8 mouse cellular contexts compared by ENCODE assay signal in genomic region chr5:100070255-100070654, GRCm38 (mm10). TPM values are rescaled to one million over a fixed set of nuclear protein-coding genes. Genes with fewer than 3 reads are reported as not detected.
DNase-seq lines count a peak whose midpoint lies in the region; ATAC-seq and TF ChIP-seq lines count a peak whose summit lies in the region.

No protein-coding gene starts in this region.

- H3K9ac ChIP-seq in kidney, postnatal 0 days (ENCODE audit: low read depth, low read length), result no peak overlapping the region
- H3K9ac ChIP-seq in liver, embryonic 11.5 days (ENCODE audit: low read depth, low read length), result no peak overlapping the region

- H3K36me3 ChIP-seq in kidney, postnatal 0 days (ENCODE audit: insufficient read depth, low read length), result peaks cover 2% of the 10 kb centered on the region; the same call in 1 of the 2 replicates
- peaks cover 5% of the 10 kb centered on the region for H3K36me3 ChIP-seq in liver, embryonic 11.5 days (ENCODE audit: control insufficient read depth, insufficient read depth, low read length)

- no peak overlapping the region for H3K4me3 ChIP-seq in kidney, postnatal 0 days (replicated peaks; ENCODE audit: low read depth, low read length)
- no peak overlapping the region for H3K4me3 ChIP-seq in liver, embryonic 11.5 days (ENCODE audit: low read depth, low read length)

- ATAC-seq in granulocyte monocyte progenitor cell, adult 5-6 weeks (replicated peaks; ENCODE audit: poor library complexity, severe bottlenecking), result peak; percentile 99
- ATAC-seq in kidney, postnatal 0 days (replicated peaks; ENCODE audit: low FRiP score, low read depth), result 0 out of 2 replicates have a peak, but pooled peaks have one; percentile 34
- peak; percentile 76 for ATAC-seq in liver, embryonic 11.5 days (replicated peaks; ENCODE audit: low FRiP score)

- DNase-seq in 416B (ENCODE audit: low read depth), result peak; percentile 82
- peak; percentile 81 for DNase-seq in adrenal gland, adult 8-10 months
- DNase-seq in embryo, embryonic 11.5 days (ENCODE audit: low read depth, low spot score), result peak; percentile 75
- DNase-seq in kidney, postnatal 0 days (ENCODE audit: low spot score), result peak; percentile 89
- DNase-seq in liver, embryonic 11.5 days (ENCODE audit: low spot score), result peak; percentile 82
- DNase-seq in natural killer cell, adult 2 months (ENCODE audit: low spot score in 2 of 2), result peak; percentile 64 to 78
- DNase-seq in spleen, postnatal 4 days (ENCODE audit: low spot score in 2 of 2), result peak; percentile 80 to 94

- no peaks in the 10 kb centered on the region for H3K4me1 ChIP-seq in kidney, postnatal 0 days (replicated peaks; ENCODE audit: insufficient read depth, low read length)
- H3K4me1 ChIP-seq in liver, embryonic 11.5 days (replicated peaks; ENCODE audit: control insufficient read depth, insufficient read depth, low read length), result no peaks in the 10 kb centered on the region

- H3K27me3 ChIP-seq in kidney, postnatal 0 days (ENCODE audit: insufficient read depth, low read length), result no peaks in the 10 kb centered on the region
- no peaks in the 10 kb centered on the region for H3K27me3 ChIP-seq in liver, embryonic 11.5 days (replicated peaks; ENCODE audit: control insufficient read depth, insufficient read depth, low read length)

- 29% methylated on average over 3 of the region's 3 CpGs for WGBS in kidney, postnatal 0 days
- 14% methylated on average over 3 of the region's 3 CpGs for WGBS in liver, embryonic 11.5 days

- H3K4me2 ChIP-seq in kidney, postnatal 0 days (ENCODE audit: low read length), result no peak overlapping the region
- no peak overlapping the region for H3K4me2 ChIP-seq in liver, embryonic 11.5 days

- H3K27ac ChIP-seq in kidney, postnatal 0 days, result no peak overlapping the region
- H3K27ac ChIP-seq in liver, embryonic 11.5 days (ENCODE audit: low read depth, low read length), result no peak overlapping the region

- TF ChIP-seq CTCF in kidney, postnatal 0 days (IDR thresholded peaks at IDR 0.05; ENCODE audit: low read depth), result peak; percentile 99

- no peaks in the 10 kb centered on the region for H3K9me3 ChIP-seq in kidney, postnatal 0 days (replicated peaks; ENCODE audit: low read length)
- H3K9me3 ChIP-seq in liver, embryonic 11.5 days (ENCODE audit: control insufficient read depth, low read length), result no peaks in the 10 kb centered on the region

RNA-seq across cellular contexts. Expression of gene Enoph1, which starts 30.5 kb away (rescaled TPM):
- 10 to 100 TPM; 38.5 to 54.6 (median 41.4) TPM for total RNA-seq in adrenal gland, adult 8-10 months (2022)
- 37.1 and 58.1 TPM in 2 replicates for total RNA-seq in granulocyte monocyte progenitor cell, adult 5-6 weeks (2014; fragmentation: Nextera tagmentation)
- 41.8 and 51.7 TPM in 2 replicates for total RNA-seq in granulocyte monocyte progenitor cell, adult 5-6 weeks (2017)
- 31.5 and 36.1 TPM in 2 replicates for polyA plus RNA-seq in kidney, postnatal 0 days (2015; fragmentation: Nextera tagmentation; extraction: Ambion mirVana)
- 52.6 and 61.2 TPM in 2 replicates for polyA plus RNA-seq in liver, embryonic 11.5 days (2014; fragmentation: Nextera tagmentation; extraction: Ambion mirVana)

RNA-seq across cellular contexts. Expression of gene Hnrnpdl, which starts 30.8 kb away (rescaled TPM):
- 100 to 1,000 TPM in 3 of 4 experiments, 10 to 100 TPM in 1; 73.6 to 207 (median 150) TPM for total RNA-seq in adrenal gland, adult 8-10 months (2022)
- total RNA-seq in granulocyte monocyte progenitor cell, adult 5-6 weeks (2014; fragmentation: Nextera tagmentation), result 237 and 261 TPM in 2 replicates
- 423 and 495 TPM in 2 replicates for total RNA-seq in granulocyte monocyte progenitor cell, adult 5-6 weeks (2017)
- polyA plus RNA-seq in kidney, postnatal 0 days (2015; fragmentation: Nextera tagmentation; extraction: Ambion mirVana), result 118 and 121 TPM in 2 replicates
- polyA plus RNA-seq in liver, embryonic 11.5 days (2014; fragmentation: Nextera tagmentation; extraction: Ambion mirVana), result 143 and 157 TPM in 2 replicates

Comparison
In these comparisons a context has a peak if more than half of its experiments do, and no peak if none do; other contexts are left out.
1. ATAC-seq: peak in every context shown above with its lines; median percentile 99 in granulocyte monocyte progenitor cell, adult 5-6 weeks; 76 in liver, embryonic 11.5 days; 34 in kidney, postnatal 0 days.